Mouse (Mus musculus) megakaryocyte, embryonic 14.5 days (primary cell): ENCODE results near the gene Pacsin2. TPM values are rescaled to one million over a fixed set of nuclear protein-coding genes. Genes with fewer than 3 reads are reported as not detected.
A peak's percentile ranks its signal among the peaks of the same experiment; 100 is the strongest.

Source experiments
- H3K27me3 ChIP-seq: replicated peaks from 2 replicates; pipeline ENCODE3; 2012; ENCODE audit warnings: inconsistent platforms
- H3K36me3 ChIP-seq: replicated peaks from 2 replicates; pipeline ENCODE3; 2012; ENCODE audit warnings: low read length, inconsistent platforms, mixed read lengths
- H3K4me1 ChIP-seq: 2 replicates; pipeline ENCODE4 v1.6.1; 2012; ENCODE audit warnings: inconsistent platforms
- H3K4me3 ChIP-seq: replicated peaks from 2 replicates; pipeline ENCODE3; 2012; ENCODE audit warnings: moderate library complexity, mild to moderate bottlenecking, inconsistent platforms
- H3K9me3 ChIP-seq: 2 replicates; pipeline ENCODE4 v1.6.1; 2012; ENCODE audit warnings: inconsistent platforms
- FLI1 ChIP-seq: IDR thresholded peaks from 2 replicates; pipeline ENCODE4 v1.6.1; 2012; ENCODE audit warnings: low read length, inconsistent platforms, mixed read lengths
- GATA1 ChIP-seq: IDR thresholded peaks from 3 replicates; pipeline ENCODE4 v1.6.1; 2012; ENCODE audit warnings: mixed read lengths, low read length, inconsistent platforms, borderline replicate concordance
- polyA plus RNA-seq: library from polyadenylated mRNA; stranded (reverse); fragments of >175 nt; gene quantifications from 2 replicates; pipeline ENCODE4 v1.2.3, GENCODE M21; 2012; ENCODE audit warnings: low replicate concordance; ENCODE audit not compliant: insufficient read depth

Pacsin2 gene
- polyA plus RNA-seq, 1 experiment = 82.1 TPM

- Histone ChIP-seq H3K36me3 (peaks cover 5% of the 10 kb centered on the region), H3K4me3 (no peak overlapping the region), H3K4me1 (peaks cover 66% of the 10 kb centered on the region), H3K9me3 (no peaks in the 10 kb centered on the region), H3K27me3 (peaks cover 13% of the 10 kb centered on the region)
- no peak for TF ChIP-seq GATA1
- TF ChIP-seq FLI1 = no peak
These were observed 104.3 kb downstream of the Pacsin2 start for GRCm38 (mm10) chr15:83360140-83360539.

GRCm38 (mm10) chr15:83358476-83358875 is 105.9 kb downstream of the Pacsin2 start:
- no peaks in the 10 kb centered on the region for H3K9me3 ChIP-seq
- peaks cover 56% of the 10 kb centered on the region for H3K4me1 ChIP-seq
- H3K4me3 ChIP-seq = peak overlapping the region; percentile 54
- H3K27me3 ChIP-seq = peaks cover 13% of the 10 kb centered on the region
- TF ChIP-seq GATA1 = no peak
- no peak for TF ChIP-seq FLI1
- peaks cover 10% of the 10 kb centered on the region for H3K36me3 ChIP-seq

GRCm38 (mm10) chr15:83351546-83351945 is 112.9 kb downstream of the Pacsin2 start:
- TF ChIP-seq FLI1 (no peak), GATA1 (no peak)
- peaks cover 26% of the 10 kb centered on the region for H3K36me3 ChIP-seq
- H3K9me3 ChIP-seq = no peaks in the 10 kb centered on the region
- H3K4me3 ChIP-seq = no peak overlapping the region
- H3K4me1 ChIP-seq = peaks cover 59% of the 10 kb centered on the region
- peaks cover 4% of the 10 kb centered on the region for H3K27me3 ChIP-seq

- Histone ChIP-seq H3K36me3 (peaks cover 33% of the 10 kb centered on the region), H3K9me3 (no peaks in the 10 kb centered on the region), H3K4me1 (peaks cover 61% of the 10 kb centered on the region), H3K27me3 (no peaks in the 10 kb centered on the region), H3K4me3 (no peak overlapping the region)
- no peak for TF ChIP-seq GATA1
These were observed 113.5 kb downstream of the Pacsin2 start for GRCm38 (mm10) chr15:83350859-83351258.

GRCm38 (mm10) chr15:83349954-83350711 is 114.3 kb downstream of the Pacsin2 start, which contains the start of gene Arfgap3:
TSS of gene Arfgap3 (minus strand) at chr15:83350247.
- Histone ChIP-seq H3K27me3 (no peaks in the 10 kb centered on the region), H3K36me3 (peaks cover 40% of the 10 kb centered on the region), H3K9me3 (no peaks in the 10 kb centered on the region), H3K4me1 (peaks cover 65% of the 10 kb centered on the region), H3K4me3 (peak within 1 kb of the TSS; percentile 96)
- TF ChIP-seq FLI1 (no peak), GATA1 (no peak)

GRCm38 (mm10) chr15:83349225-83349953 is 115.0 kb downstream of the Pacsin2 start:
- no peak for TF ChIP-seq FLI1
- TF ChIP-seq GATA1 = no peak
- no peaks in the 10 kb centered on the region for H3K27me3 ChIP-seq
- peak overlapping the region; percentile 96 for H3K4me3 ChIP-seq
- peaks cover 43% of the 10 kb centered on the region for H3K36me3 ChIP-seq
- no peaks in the 10 kb centered on the region for H3K9me3 ChIP-seq
- H3K4me1 ChIP-seq = peaks cover 73% of the 10 kb centered on the region

GRCm38 (mm10) chr15:83348747-83349146 is 115.7 kb downstream of the Pacsin2 start:
- TF ChIP-seq GATA1 (no peak), FLI1 (no peak)
- Histone ChIP-seq H3K4me1 (peaks cover 76% of the 10 kb centered on the region), H3K27me3 (no peaks in the 10 kb centered on the region)

GRCm38 (mm10) chr15:83345898-83346529 is 118.4 kb downstream of the Pacsin2 start:
- TF ChIP-seq GATA1 = no peak
- TF ChIP-seq FLI1 = no peak
- Histone ChIP-seq H3K4me1 (peaks cover 90% of the 10 kb centered on the region), H3K36me3 (peaks cover 61% of the 10 kb centered on the region)

More at GRCm38 (mm10) chr15:83348747-83349146, 115.7 kb downstream of the Pacsin2 start:
- Histone ChIP-seq H3K36me3 (peaks cover 39% of the 10 kb centered on the region), H3K9me3 (no peaks in the 10 kb centered on the region), H3K4me3 (peak overlapping the region; percentile 96)

GRCm38 (mm10) chr15:83344956-83345355 is 119.5 kb downstream of the Pacsin2 start:
- Histone ChIP-seq H3K4me1 (peaks cover 92% of the 10 kb centered on the region), H3K9me3 (0 out of 2 replicates have a peak, but pooled peaks cover 4% of the 10 kb centered on the region), H3K4me3 (peak overlapping the region; percentile 82), H3K36me3 (peaks cover 71% of the 10 kb centered on the region), H3K27me3 (no peaks in the 10 kb centered on the region)
- no peak for TF ChIP-seq GATA1
- no peak for TF ChIP-seq FLI1

More at GRCm38 (mm10) chr15:83345898-83346529, 118.4 kb downstream of the Pacsin2 start:
- Histone ChIP-seq H3K9me3 (no peaks in the 10 kb centered on the region), H3K27me3 (no peaks in the 10 kb centered on the region), H3K4me3 (peak overlapping the region; percentile 31)

GRCm38 (mm10) chr15:83344157-83344556 is 120.2 kb downstream of the Pacsin2 start:
- no peaks in the 10 kb centered on the region for H3K27me3 ChIP-seq
- TF ChIP-seq GATA1 = no peak
- no peak for TF ChIP-seq FLI1
- peaks cover 74% of the 10 kb centered on the region for H3K36me3 ChIP-seq
- H3K4me1 ChIP-seq = peaks cover 92% of the 10 kb centered on the region
- H3K9me3 ChIP-seq = 0 out of 2 replicates have a peak, but pooled peaks cover 4% of the 10 kb centered on the region
- H3K4me3 ChIP-seq = peak overlapping the region; percentile 71
